Mouse (Mus musculus) CH12.LX (cell line): ENCODE results near the gene Mical3. TPM values are rescaled to one million over a fixed set of nuclear protein-coding genes. Genes with fewer than 3 reads are reported as not detected.

Source experiments
- DNase-seq: peaks from one replicate; pipeline ENCODE4 v3.0.0-alpha.2; 2013; ENCODE audit errors: extremely low read depth
- H3K27ac ChIP-seq: 2 replicates; pipeline ENCODE4 v1.5.1; 2012; ENCODE audit warnings: low read depth, mild to moderate bottlenecking, control low read depth, moderate library complexity; ENCODE audit not compliant: insufficient read depth
- H3K27me3 ChIP-seq: replicated peaks from 2 replicates; pipeline ENCODE3; 2012; ENCODE audit warnings: inconsistent platforms
- H3K36me3 ChIP-seq, 2 experiments: replicated peaks in 1 of 2; 2 replicates each; pipeline versions ENCODE3 to v1.6.1; 2012; ENCODE audit warnings: inconsistent platforms in 1 of 2, low read length in 1 of 2, mild to moderate bottlenecking in 1 of 2, mixed read lengths in 1 of 2, moderate library complexity in 1 of 2; ENCODE audit not compliant: control insufficient read depth in 1 of 2, insufficient read depth in 1 of 2
- H3K4me1 ChIP-seq, 2 experiments: 2 replicates each; pipeline ENCODE4 v1.6.1; 2012; ENCODE audit warnings: inconsistent platforms in 1 of 2, moderate library complexity in 1 of 2; ENCODE audit not compliant: insufficient read depth in 2 of 2, control insufficient read depth in 1 of 2
- H3K4me2 ChIP-seq: 2 replicates; pipeline ENCODE4 v1.6.1; 2012; ENCODE audit warnings: low read depth, mild to moderate bottlenecking, control low read depth; ENCODE audit not compliant: poor library complexity, insufficient read depth, severe bottlenecking
- H3K4me3 ChIP-seq, 3 experiments: fragments of 150-350 bp in 1 of 3; sonication (generic) in 1 of 3; replicated peaks in 1 of 3; 2 replicates each; pipeline versions ENCODE3 to v1.5.1; 2011 to 2012; ENCODE audit warnings: low read depth in 2 of 3, low read length in 2 of 3, mild to moderate bottlenecking in 2 of 3, moderate library complexity in 2 of 3, control low read depth in 1 of 3, improper control_type of control experiment in 1 of 3, inconsistent platforms in 1 of 3, mixed read lengths in 1 of 3; ENCODE audit not compliant: poor library complexity in 1 of 3
- H3K79me2 ChIP-seq: replicated peaks from 2 replicates; pipeline ENCODE4 v1.6.1; 2012; ENCODE audit warnings: mild to moderate bottlenecking, moderate library complexity; ENCODE audit not compliant: control insufficient read depth, poor library complexity, insufficient read depth, severe bottlenecking; ENCODE audit errors: extremely low read depth
- H3K9ac ChIP-seq: 2 replicates; pipeline ENCODE4 v1.6.1; 2012; ENCODE audit warnings: low read depth, mild to moderate bottlenecking, control low read depth, moderate library complexity; ENCODE audit not compliant: insufficient read depth
- H3K9me3 ChIP-seq: replicated peaks from 2 replicates; pipeline ENCODE3; 2012; ENCODE audit warnings: low read length, inconsistent platforms, mixed read lengths
- ELF1 ChIP-seq: IDR thresholded peaks from 2 replicates; pipeline ENCODE4 v1.6.1; 2014; ENCODE audit warnings: low read depth, mild to moderate bottlenecking, inconsistent platforms, low read length, improper control_type of control experiment
- GABPA ChIP-seq: IDR thresholded peaks from 2 replicates; pipeline ENCODE4 v1.6.1; 2012; ENCODE audit warnings: low read depth, low read length, improper control_type of control experiment, inconsistent platforms; ENCODE audit not compliant: insufficient replicate concordance
- HCFC1 ChIP-seq: IDR thresholded peaks from 2 replicates; pipeline ENCODE4 v1.6.1; 2012; ENCODE audit warnings: low read depth, mild to moderate bottlenecking, inconsistent platforms, low read length, improper control_type of control experiment
- MAX ChIP-seq: IDR thresholded peaks from 2 replicates; pipeline ENCODE4 v1.6.1; 2011; ENCODE audit warnings: low read length, improper control_type of control experiment
- MXI1 ChIP-seq: IDR thresholded peaks from 2 replicates; pipeline ENCODE4 v1.6.1; 2011; ENCODE audit warnings: mild to moderate bottlenecking, low read depth, low read length, improper control_type of control experiment
- MYC ChIP-seq: IDR thresholded peaks from 2 replicates; pipeline ENCODE4 v1.6.1; 2011; ENCODE audit warnings: low read depth, mild to moderate bottlenecking, improper control_type of control experiment, low read length
- PAX5 ChIP-seq: IDR thresholded peaks from 2 replicates; pipeline ENCODE4 v1.6.1; 2012; ENCODE audit warnings: low read length, inconsistent platforms, mixed read lengths
- POLR2AphosphoS2 ChIP-seq: IDR thresholded peaks from 2 replicates; pipeline ENCODE4 v1.6.1; 2011; ENCODE audit warnings: low read depth, low read length, improper control_type of control experiment
- RCOR1 ChIP-seq: conservative IDR thresholded peaks from 2 replicates; pipeline ENCODE4 v1.6.1; 2012; ENCODE audit warnings: low read depth, mild to moderate bottlenecking, inconsistent platforms, low read length, improper control_type of control experiment
- TBP ChIP-seq: conservative IDR thresholded peaks from 2 replicates; pipeline ENCODE4 v1.6.1; 2011; ENCODE audit warnings: low read depth, low read length, improper control_type of control experiment
- TCF12 ChIP-seq: IDR thresholded peaks from 2 replicates; pipeline ENCODE4 v1.6.1; 2014; ENCODE audit warnings: low read depth, mild to moderate bottlenecking, inconsistent platforms, low read length, improper control_type of control experiment
- UBTF ChIP-seq: IDR thresholded peaks from 2 replicates; pipeline ENCODE4 v1.6.1; 2012; ENCODE audit warnings: low read depth, mild to moderate bottlenecking, inconsistent platforms, low read length, improper control_type of control experiment, moderate library complexity
- ZC3H11A ChIP-seq: IDR thresholded peaks from 2 replicates; pipeline ENCODE4 v1.6.1; 2012; ENCODE audit warnings: low read depth, mild to moderate bottlenecking, inconsistent platforms, low read length, improper control_type of control experiment
- ZKSCAN1 ChIP-seq: IDR thresholded peaks from 2 replicates; pipeline ENCODE4 v1.6.1; 2012; ENCODE audit warnings: low read depth, inconsistent platforms, low read length, improper control_type of control experiment, borderline replicate concordance
- ZNF384 ChIP-seq: IDR thresholded peaks from 2 replicates; pipeline ENCODE4 v1.6.1; 2012; ENCODE audit warnings: low read depth, low read length, improper control_type of control experiment, inconsistent platforms
- dilution Hi-C: fragments of 300-500 bp; cut with MboI; formaldehyde crosslinking; loops from 2 replicates; pipeline ENCODE4 v1.14.3; 2020; ENCODE audit warnings: low sequenced_read_pairs; ENCODE audit not compliant: extremely low pct_unique_long_range_greater_than_20kb, extremely low pct_ligation_motif_present
- in situ Hi-C: fragments of 300-500 bp; cut with MboI; formaldehyde crosslinking; loops from 3 replicates; pipeline ENCODE4 v1.14.3; 2019; ENCODE audit warnings: low sequenced_read_pairs, low pct_ligation_motif_present, low pct_unique_long_range_greater_than_20kb, mixed read lengths
- polyA plus RNA-seq: library from polyadenylated mRNA; unstranded; fragments of >175 nt; gene quantifications from 2 replicates; pipeline ENCODE4 v1.2.1, GENCODE M21; 2012; ENCODE audit warnings: low read depth; ENCODE audit not compliant: insufficient read length
- total RNA-seq, 2 experiments: library from RNA; depleted of rRNA; stranded (reverse); fragments of 300-350 nt in 1 of 2; fragments of >200 nt in 1 of 2; gene quantifications; 2 replicates each; pipeline ENCODE4 v1.2.3; 2012 to 2014

Mical3 gene
- total and polyA plus RNA-seq, 3 experiments = 10.2 to 56.3 (median 26.8) TPM

DNA sequence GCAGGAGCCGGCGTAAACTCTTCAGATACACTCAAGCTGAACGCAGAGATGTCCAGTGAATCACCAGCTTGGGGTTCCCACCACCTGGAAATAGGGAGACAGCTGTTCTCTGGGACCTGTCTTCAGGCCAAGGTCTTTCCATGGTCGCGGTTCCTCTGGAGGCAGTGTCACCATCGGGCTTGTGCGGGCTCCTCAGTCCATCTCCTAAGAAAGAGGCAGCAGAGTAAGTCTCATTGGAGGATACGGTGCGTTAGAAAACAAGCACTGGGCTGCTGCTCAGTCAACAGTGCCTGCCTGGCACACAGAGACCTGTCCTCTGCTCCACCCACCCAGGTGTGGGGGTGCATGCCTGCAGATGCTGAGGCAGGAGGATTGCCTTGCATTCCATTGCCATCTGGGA, 236.7 kb downstream of the Mical3 start:
- Histone ChIP-seq H3K4me2 (no peak overlapping the region), H3K79me2 (peaks cover 2% of the 10 kb centered on the region; the same call in 1 of the 2 replicates), H3K9me3 (no peaks in the 10 kb centered on the region)
- in situ Hi-C loops = no loop called here
- TF ChIP-seq ZC3H11A (no peak), ZNF384 (no peak), TCF12 (no peak), PAX5 (no peak)
- TF ChIP-seq, all 38 proteins: peak for 0
- no peak overlapping the region for H3K4me3 ChIP-seq
- dilution Hi-C loops = no loop called here
- H3K36me3 ChIP-seq = peaks cover 93 to 100% of the 10 kb centered on the region in 2 experiments
- H3K27ac ChIP-seq = no peak overlapping the region
- H3K9ac ChIP-seq = no peak overlapping the region
- peaks cover 0 to 23% of the 10 kb centered on the region in 2 experiments; a peak in 2 of 4 replicates for H3K4me1 ChIP-seq
- DNase-seq = no peak
- H3K27me3 ChIP-seq = no peaks in the 10 kb centered on the region

DNA sequence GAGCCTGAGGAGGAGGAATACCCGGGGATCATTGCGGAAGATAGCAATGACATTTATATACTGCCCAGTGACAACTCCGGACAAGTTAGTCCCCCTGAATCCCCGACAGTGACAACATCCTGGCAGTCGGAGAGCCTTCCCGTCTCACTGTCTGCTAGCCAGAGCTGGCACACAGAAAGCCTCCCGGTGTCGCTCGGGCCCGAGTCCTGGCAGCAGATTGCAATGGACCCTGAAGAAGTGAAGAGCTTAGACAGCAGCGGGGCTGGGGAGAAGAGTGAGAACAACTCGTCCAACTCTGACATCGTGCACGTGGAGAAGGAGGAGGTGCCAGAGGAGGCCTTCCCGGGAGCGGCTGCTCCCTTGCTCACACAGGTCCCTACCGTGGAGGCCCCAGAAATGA, 244.1 kb downstream of the Mical3 start:
- Histone ChIP-seq H3K4me1 (no peaks in the 10 kb centered on the region), H3K27me3 (no peaks in the 10 kb centered on the region), H3K4me2 (no peak overlapping the region), H3K79me2 (no peaks in the 10 kb centered on the region), H3K27ac (no peak overlapping the region), H3K9me3 (peaks cover 4% of the 10 kb centered on the region), H3K9ac (no peak overlapping the region), H3K36me3 (peaks cover 54 to 85% of the 10 kb centered on the region in 2 experiments), H3K4me3 (no peak overlapping the region)
- TF ChIP-seq GABPA (no peak), MYC (no peak), ZKSCAN1 (no peak), UBTF (no peak), TBP (no peak), MXI1 (no peak), ELF1 (no peak), HCFC1 (no peak), MAX (no peak), RCOR1 (no peak)
- in situ Hi-C loops = no loop called here
- dilution Hi-C loops = no loop called here
- DNase-seq = no peak

DNA sequence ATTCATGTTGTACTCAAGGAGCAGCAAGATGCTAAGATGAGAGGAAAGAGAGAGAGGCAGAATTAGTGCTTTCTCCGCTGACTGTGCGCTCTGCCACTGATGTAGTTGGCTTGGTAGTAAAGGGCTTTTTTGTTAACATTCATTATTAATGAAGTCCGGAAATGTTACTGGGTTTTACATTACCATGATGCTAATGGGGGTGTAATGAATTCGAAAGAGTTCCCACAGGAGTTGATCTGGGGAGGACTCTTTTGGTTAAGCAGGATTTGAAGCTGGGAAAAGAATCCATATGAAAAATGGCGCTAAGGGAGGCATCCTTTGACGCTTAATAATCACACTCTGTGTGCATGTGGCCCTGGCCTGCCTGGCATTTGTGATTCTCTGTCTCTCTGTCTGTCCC, 246.4 kb downstream of the Mical3 start:
- Histone ChIP-seq H3K9ac (no peak overlapping the region), H3K36me3 (peaks cover 38 to 83% of the 10 kb centered on the region in 2 experiments), H3K79me2 (no peaks in the 10 kb centered on the region), H3K4me2 (no peak overlapping the region), H3K9me3 (peaks cover 4% of the 10 kb centered on the region), H3K27me3 (no peaks in the 10 kb centered on the region), H3K4me1 (no peaks in the 10 kb centered on the region), H3K27ac (no peak overlapping the region), H3K4me3 (no peak overlapping the region)
- in situ Hi-C loops = no loop called here
- TF ChIP-seq TBP (no peak), POLR2AphosphoS2 (no peak)
- dilution Hi-C loops = no loop called here
- no peak for DNase-seq

Other genes with a start within 250 kb of the Mical3 start
- gene Bid, start 214.1 kb downstream of the Mical3 start, total RNA-seq (2012; rRNA removed) = 102 and 118 TPM in 2 replicates
- gene Bid, start 214.1 kb downstream of the Mical3 start, total RNA-seq (2014; rRNA removed) = 132 and 148 TPM in 2 replicates
- gene Bid, start 214.1 kb downstream of the Mical3 start, polyA plus RNA-seq = 129 and 144 TPM in 2 replicates
- gene Pex26, start 52.7 kb upstream of the Mical3 start, total RNA-seq (2012; rRNA removed) = 3.3 TPM in 2 replicates
- gene Pex26, start 52.7 kb upstream of the Mical3 start, total RNA-seq (2014; rRNA removed) = 2.6 and 2.8 TPM in 2 replicates
- 3.2 and 3.9 TPM in 2 replicates for gene Pex26, start 52.7 kb upstream of the Mical3 start, polyA plus RNA-seq
- not detected in 2 replicates for gene Tuba8, start 79.7 kb upstream of the Mical3 start, total RNA-seq (2012; rRNA removed)
- not detected in 2 replicates for gene Tuba8, start 79.7 kb upstream of the Mical3 start, total RNA-seq (2014; rRNA removed)
- gene Tuba8, start 79.7 kb upstream of the Mical3 start, polyA plus RNA-seq = not detected in 2 replicates
- 1.3 TPM in 2 replicates for gene Usp18, start 114.9 kb upstream of the Mical3 start, total RNA-seq (2012; rRNA removed)
- gene Usp18, start 114.9 kb upstream of the Mical3 start, total RNA-seq (2014; rRNA removed) = 0.36 and 0.63 TPM in 2 replicates
- 1.3 and 1.5 TPM in 2 replicates for gene Usp18, start 114.9 kb upstream of the Mical3 start, polyA plus RNA-seq
- gene Slc6a13, start 169.2 kb upstream of the Mical3 start, total RNA-seq (2012; rRNA removed) = 9.6 and 12.3 TPM in 2 replicates
- 12.7 and 15.4 TPM in 2 replicates for gene Slc6a13, start 169.2 kb upstream of the Mical3 start, total RNA-seq (2014; rRNA removed)
- 17.4 and 21.5 TPM in 2 replicates for gene Slc6a13, start 169.2 kb upstream of the Mical3 start, polyA plus RNA-seq
- gene Slc6a12, start 212.1 kb upstream of the Mical3 start, total RNA-seq (2012; rRNA removed) = 0.50 and 0.55 TPM in 2 replicates
- 2.5 and 3.7 TPM in 2 replicates for gene Slc6a12, start 212.1 kb upstream of the Mical3 start, total RNA-seq (2014; rRNA removed)
- gene Slc6a12, start 212.1 kb upstream of the Mical3 start, polyA plus RNA-seq = 2.5 and 2.8 TPM in 2 replicates